Mouse (Mus musculus) cortical plate, adult 2 months (tissue): Measurements from ENCODE around the gene Prss8.

Experiments used
- CTCF ChIP-seq: fragments of 200-500 bp; IDR thresholded peaks from 2 replicates; pipeline ENCODE4 v1.5.1; 2011; ENCODE audit warnings: mild to moderate bottlenecking, control low read depth, low read length; ENCODE audit not compliant: insufficient read depth; ENCODE audit errors: extremely low read depth
- POLR2A ChIP-seq: fragments of 200-500 bp; IDR thresholded peaks from 2 replicates; pipeline ENCODE4 v1.6.1; 2011; ENCODE audit warnings: mild to moderate bottlenecking, low read length, control low read depth; ENCODE audit not compliant: insufficient read depth; ENCODE audit errors: extremely low read depth

GRCm38 (mm10) chr7:127894480-127894879 is 35.4 kb downstream of the Prss8 start:
- no peak for TF ChIP-seq CTCF
- TF ChIP-seq POLR2A: no peak
